Mouse (Mus musculus) embryo, embryonic 9.5 days (tissue): ENCODE data around the gene Dnmt3a.
A peak's percentile ranks its signal among the peaks of the same experiment; 100 is the strongest.
"Not testable (repeated sequence)": the region's sequence is repeated elsewhere in the genome, so short reads cannot be mapped to it uniquely, and the experiment has no call there.

Source experiments
- DNase-seq: peaks from one replicate; pipeline ENCODE4 v3.0.0-alpha.2; 2017; ENCODE audit errors: extremely low spot score

The Dnmt3a gene

DNA sequence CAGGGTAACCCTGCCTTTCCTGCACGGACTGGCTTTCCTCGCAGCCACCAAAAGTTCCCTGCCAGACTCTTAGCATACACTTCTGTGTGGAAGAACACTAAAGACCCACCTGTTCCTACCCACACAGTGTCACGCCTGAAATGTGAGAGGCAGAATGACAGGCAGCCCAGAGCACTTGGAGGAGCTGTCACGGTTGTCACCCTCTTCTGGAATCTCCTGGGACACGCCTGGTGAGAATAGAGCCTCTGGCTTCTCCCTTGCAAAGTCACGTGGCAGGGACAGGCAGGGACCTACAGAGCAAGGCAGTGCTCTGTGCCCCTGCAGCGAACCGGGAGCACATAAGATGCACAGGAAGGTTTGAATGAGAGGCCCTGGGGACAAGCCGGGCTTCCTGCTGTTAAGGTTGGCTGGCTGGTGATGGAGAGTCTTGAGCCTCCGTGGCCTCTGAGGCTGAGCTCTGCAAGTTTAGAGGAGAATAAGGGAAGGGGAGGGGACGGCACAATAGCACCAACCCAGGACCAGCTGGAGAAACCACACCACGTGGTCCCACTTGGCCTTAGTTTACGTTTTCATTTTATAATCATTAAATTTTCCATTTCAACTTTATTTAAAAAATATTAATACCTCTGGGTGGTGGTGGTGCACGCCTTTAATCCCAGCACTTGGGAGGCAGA lies 112.0 kb downstream of the Dnmt3a start:
- DNase-seq = no peak

DNA sequence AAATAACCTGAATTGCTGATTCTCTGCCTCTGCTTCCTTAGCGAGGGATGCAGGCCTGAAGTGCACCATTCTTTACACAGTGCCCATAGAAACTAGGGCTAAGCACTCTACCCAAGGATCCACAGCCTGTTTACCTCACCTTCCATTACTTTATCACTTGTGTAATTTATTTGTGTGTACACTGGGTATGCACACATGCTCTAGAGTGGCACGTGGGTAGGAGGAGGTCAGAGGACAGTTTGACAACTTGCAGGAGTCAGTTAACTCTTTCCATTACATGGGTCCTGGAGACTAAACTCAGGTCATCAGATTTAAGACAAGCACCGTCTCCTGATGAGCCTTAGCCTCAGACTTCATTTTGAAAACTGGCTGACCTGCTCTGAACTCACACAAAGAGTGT lies 112.8 kb downstream of the Dnmt3a start:
- no peak for DNase-seq

DNA sequence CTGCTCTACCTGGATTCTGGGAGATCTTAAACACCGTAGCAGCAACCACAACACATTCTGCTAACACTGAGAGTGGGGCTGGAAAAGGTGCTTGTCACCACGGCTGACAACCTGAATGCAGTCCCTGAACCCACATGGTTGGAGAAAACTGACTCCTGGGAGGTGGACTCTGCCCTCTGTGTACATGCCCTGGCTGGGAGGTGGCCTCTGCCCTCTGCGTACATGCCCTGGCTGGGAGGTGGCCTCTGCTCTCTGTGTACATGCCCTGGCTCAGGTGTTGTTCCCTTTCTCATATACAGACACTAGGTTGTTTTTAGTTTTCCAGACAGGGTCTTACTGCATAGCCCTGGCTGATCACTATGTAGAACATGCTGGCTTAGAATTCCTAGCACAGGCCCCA lies 113.6 kb downstream of the Dnmt3a start:
- DNase-seq = no peak

DNA sequence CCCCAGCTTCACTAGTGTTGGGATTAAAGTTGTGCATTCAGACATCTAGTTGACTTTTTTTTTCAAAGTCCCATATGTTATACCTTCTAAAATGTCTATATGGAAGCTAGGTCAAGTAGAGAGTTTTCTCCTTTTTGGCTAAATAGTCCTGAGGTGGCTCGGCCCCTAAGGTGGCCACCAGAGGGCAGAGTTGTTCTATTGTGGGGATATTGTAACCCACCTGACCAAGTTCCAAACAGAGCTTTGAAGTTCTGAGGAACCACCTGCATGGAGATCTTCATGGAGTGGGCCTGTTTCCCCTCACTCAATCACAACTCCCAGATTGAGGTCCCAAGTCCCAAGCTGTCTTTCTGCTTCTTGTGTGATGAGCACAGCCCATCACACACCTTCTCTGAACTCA lies 120.3 kb downstream of the Dnmt3a start:
- peak; percentile 63 for DNase-seq

DNA sequence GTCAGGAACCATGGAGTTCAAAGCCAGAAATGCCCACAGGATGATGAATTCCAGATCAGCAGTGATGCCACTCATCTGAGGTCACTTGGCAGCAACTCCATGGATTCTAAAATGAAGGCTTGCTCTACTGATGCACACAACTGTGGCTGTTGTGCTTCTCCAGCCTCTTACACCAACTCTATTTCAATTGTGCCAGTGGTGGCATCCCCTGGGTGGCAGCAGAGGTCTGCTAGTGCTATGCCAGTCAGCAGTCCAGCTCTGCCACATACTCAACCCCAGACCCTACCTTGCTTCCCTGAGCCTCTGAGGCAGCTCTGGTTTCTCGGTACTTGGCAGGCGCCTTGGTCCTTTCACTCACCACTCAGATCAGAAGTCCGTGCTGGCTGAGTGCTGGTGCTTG lies 123.0 kb downstream of the Dnmt3a start:
- DNase-seq = no peak

DNA sequence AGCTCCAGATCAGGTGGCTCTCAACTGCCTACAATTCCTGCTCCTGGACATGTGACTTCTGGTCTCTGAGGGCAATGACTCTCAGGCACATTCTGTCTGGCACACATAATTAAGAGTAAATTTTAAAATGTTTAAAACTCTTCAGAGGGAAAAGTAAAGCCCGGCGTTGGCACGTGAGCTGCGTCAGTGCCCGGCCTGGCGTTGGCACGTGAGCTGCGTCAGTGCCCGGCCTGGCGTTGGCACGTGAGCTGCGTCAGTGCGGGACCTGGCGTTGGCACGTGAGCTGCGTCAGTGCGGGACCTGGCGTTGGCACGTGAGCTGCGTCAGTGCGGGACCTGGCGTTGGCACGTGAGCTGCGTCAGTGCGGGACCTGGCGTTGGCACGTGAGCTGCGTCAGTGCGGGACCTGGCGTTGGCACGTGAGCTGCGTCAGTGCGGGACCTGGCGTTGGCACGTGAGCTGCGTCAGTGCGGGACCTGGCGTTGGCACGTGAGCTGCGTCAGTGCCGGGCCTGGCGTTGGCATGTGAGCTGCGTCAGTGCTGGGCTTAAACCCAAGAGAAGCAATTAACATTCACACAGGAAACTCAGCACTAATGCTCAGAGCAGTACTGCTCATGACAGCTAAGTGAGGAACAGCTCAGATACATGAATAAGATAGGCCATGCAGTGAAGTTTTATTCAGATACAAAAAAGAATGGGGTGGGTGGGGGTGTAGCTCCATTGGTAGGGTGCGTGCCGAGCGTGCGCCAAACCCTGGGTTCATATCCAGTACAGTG lies 124.5 kb downstream of the Dnmt3a start:
- not testable (repeated sequence) for DNase-seq

DNA sequence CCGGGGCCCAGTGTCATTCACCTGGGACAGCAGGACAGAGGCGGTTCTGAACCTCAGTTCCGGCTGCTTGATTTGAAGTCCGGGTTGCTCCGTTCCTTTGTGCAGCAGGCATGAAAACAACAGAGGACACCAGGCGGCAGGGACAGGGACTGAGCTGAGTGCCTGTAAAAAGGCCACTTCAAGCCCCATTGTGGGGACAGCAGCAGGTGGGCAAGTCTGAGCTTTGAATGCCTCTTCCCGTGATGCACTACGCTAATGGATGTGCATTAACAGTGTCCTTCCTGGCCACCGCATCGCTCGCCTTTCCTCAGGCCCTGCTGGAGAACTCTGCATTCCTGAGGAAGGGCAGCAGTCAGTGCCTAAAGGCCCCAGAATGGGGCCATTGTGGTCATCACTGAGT lies 136.2 kb downstream of the Dnmt3a start:
- DNase-seq = no peak

DNA sequence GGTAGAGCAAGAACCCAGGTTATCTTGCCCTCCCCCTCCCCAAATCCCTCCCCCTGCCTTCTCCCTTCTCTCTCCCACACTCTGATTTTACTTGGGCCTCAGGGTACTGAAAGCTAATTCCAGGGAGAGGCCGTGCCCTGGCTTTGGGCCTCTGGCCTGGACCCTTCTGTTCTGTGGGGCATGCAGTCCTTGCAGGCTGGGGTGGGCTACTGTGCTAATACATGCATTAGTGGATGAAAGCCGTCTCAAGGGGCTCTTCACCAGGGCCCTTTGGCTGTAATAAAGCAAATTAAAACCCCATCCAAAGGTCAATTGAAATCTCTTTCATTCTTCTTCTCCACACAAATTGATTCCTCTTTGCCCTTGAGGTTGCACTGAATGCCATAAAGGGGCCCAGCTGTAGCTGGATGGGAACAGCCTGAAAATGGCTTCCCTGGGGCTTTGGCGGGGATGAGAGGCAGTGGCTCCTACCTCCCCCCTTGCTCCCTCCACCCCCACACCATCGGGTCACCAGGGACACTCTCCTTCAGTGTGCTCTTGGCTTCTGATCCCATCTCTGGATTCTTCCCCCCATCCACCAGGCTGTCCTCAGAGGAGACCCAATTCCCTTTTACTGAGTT lies 138.8 kb downstream of the Dnmt3a start:
- no peak for DNase-seq

DNA sequence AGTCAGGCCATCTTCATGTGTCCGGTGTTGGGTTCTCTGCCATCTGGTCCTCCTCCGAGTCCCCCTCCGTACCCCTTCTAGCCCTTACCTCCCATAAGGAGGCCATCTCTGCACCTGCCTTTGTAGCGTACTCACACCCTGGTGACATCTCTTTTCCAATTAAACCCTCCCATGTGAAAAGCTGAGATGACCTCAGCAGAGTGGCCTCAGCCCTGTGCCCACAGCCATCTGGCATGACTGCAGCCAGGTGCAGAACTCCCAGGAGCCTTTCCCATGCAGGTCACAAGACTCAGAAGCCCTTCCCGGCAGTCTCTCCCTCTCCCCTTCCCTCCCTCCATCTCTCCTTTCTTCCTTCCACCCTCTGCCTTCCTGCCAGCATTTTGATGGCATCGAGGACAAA lies 141.7 kb downstream of the Dnmt3a start:
- no peak for DNase-seq

DNA sequence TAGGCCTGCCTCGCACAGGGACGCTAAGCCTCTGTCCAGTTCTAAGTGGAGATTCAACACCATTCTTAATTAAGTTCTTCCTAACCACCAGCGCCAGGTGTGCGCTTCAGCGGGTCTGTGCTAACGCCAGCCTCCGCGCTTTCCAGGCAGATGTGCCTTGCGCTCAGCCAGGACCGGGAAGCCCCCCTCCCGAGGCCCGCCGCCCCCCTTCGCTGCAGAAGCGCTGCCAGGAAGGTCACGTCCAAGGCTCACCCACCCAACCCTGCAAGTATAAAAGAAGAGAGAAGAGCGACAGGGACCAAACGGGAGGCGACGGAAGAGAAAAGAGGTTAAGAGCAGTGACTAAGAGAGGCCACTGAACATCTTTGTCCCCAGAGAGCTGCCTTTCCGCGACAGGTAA lies 148.8 kb downstream of the Dnmt3a start, which contains the start of gene Pomc:
Gene Pomc (plus strand): TSS at position 301 of the 400 bp plus-strand sequence.
- DNase-seq = no peak

DNA sequence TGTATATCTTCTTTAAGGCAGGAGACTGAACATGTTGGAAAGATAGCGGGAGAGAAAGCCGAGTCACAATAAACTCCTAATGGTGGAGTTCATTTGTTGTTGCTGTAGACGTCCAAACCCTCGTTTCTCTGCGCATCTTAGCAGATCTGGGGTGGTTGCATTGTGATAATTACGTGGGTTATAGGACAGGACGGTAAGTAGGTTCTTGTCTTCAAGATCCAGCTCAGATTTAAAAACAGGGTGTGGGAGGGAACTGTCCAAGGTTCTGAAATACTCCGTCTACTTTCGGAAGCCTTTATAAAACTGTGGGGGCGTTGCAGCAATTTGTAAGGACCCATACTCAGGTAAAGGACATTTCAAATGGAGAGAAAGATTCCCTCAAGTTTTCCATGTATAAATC lies 149.6 kb downstream of the Dnmt3a start:
- peak; percentile 48 for DNase-seq

DNA sequence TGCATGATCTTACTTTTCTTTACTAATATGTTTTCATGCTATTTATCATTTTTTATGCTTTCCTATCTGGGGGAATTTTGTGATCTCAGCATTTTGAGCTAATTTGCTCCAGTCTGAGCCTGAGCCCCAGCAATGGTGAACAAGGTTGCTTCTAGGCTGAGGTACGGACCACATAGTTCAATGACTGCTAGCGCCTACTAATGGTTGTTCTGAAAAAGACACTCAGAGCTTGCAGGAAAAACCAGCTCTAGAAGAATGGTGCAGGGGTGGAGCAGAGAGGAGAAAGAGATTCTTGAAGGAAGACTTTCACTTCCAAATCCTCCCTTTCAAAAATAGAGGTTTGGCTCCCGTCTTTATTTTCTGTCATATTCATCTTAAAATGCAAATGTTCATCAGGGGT lies 150.5 kb downstream of the Dnmt3a start:
- DNase-seq = no peak

DNA sequence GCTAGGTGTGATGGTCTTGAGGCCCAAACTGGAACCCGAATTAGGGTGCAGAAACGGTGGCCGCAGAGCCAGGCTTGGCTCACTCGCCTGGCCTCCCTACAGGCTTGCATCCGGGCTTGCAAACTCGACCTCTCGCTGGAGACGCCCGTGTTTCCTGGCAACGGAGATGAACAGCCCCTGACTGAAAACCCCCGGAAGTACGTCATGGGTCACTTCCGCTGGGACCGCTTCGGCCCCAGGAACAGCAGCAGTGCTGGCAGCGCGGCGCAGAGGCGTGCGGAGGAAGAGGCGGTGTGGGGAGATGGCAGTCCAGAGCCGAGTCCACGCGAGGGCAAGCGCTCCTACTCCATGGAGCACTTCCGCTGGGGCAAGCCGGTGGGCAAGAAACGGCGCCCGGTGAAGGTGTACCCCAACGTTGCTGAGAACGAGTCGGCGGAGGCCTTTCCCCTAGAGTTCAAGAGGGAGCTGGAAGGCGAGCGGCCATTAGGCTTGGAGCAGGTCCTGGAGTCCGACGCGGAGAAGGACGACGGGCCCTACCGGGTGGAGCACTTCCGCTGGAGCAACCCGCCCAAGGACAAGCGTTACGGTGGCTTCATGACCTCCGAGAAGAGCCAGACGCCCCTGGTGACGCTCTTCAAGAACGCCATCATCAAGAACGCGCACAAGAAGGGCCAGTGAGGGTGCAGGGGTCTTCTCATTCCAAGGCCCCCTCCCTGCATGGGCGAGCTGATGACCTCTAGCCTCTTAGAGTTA lies 154.2 kb downstream of the Dnmt3a start:
- DNase-seq = peak; percentile 91

DNA sequence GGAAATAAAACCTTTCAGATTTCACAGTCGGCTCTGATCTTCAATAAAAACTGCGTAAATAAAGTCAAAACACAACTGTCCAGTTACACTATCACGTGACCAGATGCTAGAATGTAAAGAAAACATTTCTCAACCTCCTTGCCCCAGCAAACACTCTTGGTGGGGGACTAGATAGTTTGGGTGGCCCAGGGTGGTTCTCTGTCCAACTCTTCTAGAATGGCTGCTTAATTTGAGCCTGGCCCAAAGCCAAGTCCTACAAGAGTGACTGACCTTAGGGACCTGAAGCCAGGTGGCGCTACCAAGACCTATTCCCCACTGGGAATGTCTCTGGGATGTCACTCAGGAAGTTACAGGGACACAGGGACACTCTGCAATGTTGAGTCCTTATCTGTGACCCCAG lies 154.7 kb downstream of the Dnmt3a start:
- no peak for DNase-seq
